Mouse (Mus musculus) E14TG2a.4 (cell line): ENCODE measurements around the gene Ttc28.
A peak's percentile ranks its signal among the peaks of the same experiment; 100 is the strongest.

ENCODE experiments used
- H3K27me3 ChIP-seq: 2 replicates; pipeline ENCODE4 v1.6.1; 2014; ENCODE audit warnings: low read length, control low read depth; ENCODE audit not compliant: insufficient read depth
- H3K36me3 ChIP-seq: 2 replicates; pipeline ENCODE4 v1.6.1; 2014; ENCODE audit warnings: low read length, control low read depth; ENCODE audit not compliant: insufficient read depth
- H3K4me1 ChIP-seq: replicated peaks from 2 replicates; pipeline ENCODE4 v1.6.1; 2014; ENCODE audit warnings: low read depth, low read length, control low read depth
- H3K4me3 ChIP-seq: replicated peaks from 2 replicates; pipeline ENCODE4 v1.5.1; 2014; ENCODE audit warnings: mild to moderate bottlenecking, low read length
- H3K9me3 ChIP-seq: 2 replicates; pipeline ENCODE4 v1.6.1; 2014; ENCODE audit warnings: low read length, control low read depth
- CTCF ChIP-seq: conservative IDR thresholded peaks from 2 replicates; pipeline ENCODE4 v1.5.1; 2014; ENCODE audit warnings: low read length
- NANOG ChIP-seq: IDR thresholded peaks from 2 replicates; pipeline ENCODE4 v1.6.1; 2014; ENCODE audit warnings: borderline replicate concordance, low read length, mixed read lengths
- POU5F1 ChIP-seq: IDR thresholded peaks from 2 replicates; pipeline ENCODE4 v1.6.1; 2014; ENCODE audit warnings: low read length, borderline replicate concordance

The Ttc28 gene

GRCm38 (mm10) chr5:111170383-111170782, 290.8 kb downstream of the Ttc28 start:
- H3K27me3 ChIP-seq, result peaks cover 30% of the 10 kb centered on the region
- peak; percentile 96 for TF ChIP-seq POU5F1
- TF ChIP-seq NANOG, result peak; percentile 47; the same call in 1 of the 2 replicates
- no peak for TF ChIP-seq CTCF

DNA sequence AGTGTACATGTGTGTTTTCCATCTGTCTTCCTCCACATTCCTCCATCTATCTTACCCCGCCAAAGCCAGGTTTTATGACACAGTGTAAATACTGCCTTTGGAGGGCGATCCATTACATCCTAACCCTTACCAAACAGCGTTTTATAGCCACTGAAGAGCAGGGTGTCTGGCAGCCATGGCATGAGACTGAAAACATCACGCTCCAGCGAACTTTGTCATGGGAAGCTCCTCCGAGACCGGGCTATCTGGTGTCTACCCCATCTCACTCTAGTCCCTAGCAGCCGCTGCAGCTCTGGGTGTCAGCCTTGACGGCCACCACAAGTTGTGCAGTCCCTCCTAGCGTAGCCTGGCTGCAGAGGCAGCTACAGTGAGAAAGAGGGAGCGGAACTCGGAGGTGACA, 295.8 kb downstream of the Ttc28 start:
- peaks cover 24% of the 10 kb centered on the region for H3K4me1 ChIP-seq
- H3K9me3 ChIP-seq, result no peaks in the 10 kb centered on the region
- TF ChIP-seq CTCF, result no peak
- no peak for TF ChIP-seq NANOG
- TF ChIP-seq POU5F1, result no peak
- peaks cover 32% of the 10 kb centered on the region for H3K27me3 ChIP-seq
- no peaks in the 10 kb centered on the region for H3K36me3 ChIP-seq
- no peak overlapping the region for H3K4me3 ChIP-seq

More at GRCm38 (mm10) chr5:111170383-111170782, 290.8 kb downstream of the Ttc28 start:
- Histone ChIP-seq H3K4me3 (no peak overlapping the region), H3K4me1 (peaks cover 40% of the 10 kb centered on the region), H3K9me3 (no peaks in the 10 kb centered on the region), H3K36me3 (no peaks in the 10 kb centered on the region)

- Histone ChIP-seq H3K4me1 (peaks cover 20% of the 10 kb centered on the region), H3K36me3 (no peaks in the 10 kb centered on the region), H3K9me3 (no peaks in the 10 kb centered on the region), H3K4me3 (no peak overlapping the region), H3K27me3 (peaks cover 36% of the 10 kb centered on the region)
- no peak for TF ChIP-seq POU5F1
- TF ChIP-seq NANOG, result no peak
- no peak for TF ChIP-seq CTCF
Observed at GRCm38 (mm10) chr5:111175842-111176241, 296.2 kb downstream of the Ttc28 start.

DNA sequence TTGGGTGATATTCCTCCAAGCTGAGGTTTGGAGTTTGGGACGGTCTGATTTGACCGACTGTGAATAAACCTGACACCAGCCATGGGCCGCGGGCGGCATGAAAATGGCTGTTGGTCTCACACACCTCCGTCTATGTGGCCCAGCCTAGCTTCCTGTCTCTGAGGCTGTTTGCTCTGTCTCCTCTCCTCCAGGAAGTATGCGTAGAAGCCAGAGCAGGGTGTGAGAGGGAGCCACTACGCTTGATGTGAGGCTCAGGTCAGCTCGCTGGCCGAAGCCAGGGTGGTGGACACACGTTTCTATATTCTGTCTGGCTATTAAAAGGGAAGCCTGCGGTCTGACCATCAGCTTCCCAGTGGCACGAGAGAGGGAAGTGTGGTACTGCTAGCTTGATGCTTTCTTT, 296.8 kb downstream of the Ttc28 start:
- H3K9me3 ChIP-seq, result no peaks in the 10 kb centered on the region
- H3K4me1 ChIP-seq, result peaks cover 15% of the 10 kb centered on the region
- TF ChIP-seq NANOG, result no peak
- no peaks in the 10 kb centered on the region for H3K36me3 ChIP-seq
- no peak overlapping the region for H3K4me3 ChIP-seq
- peaks cover 40% of the 10 kb centered on the region for H3K27me3 ChIP-seq

DNA sequence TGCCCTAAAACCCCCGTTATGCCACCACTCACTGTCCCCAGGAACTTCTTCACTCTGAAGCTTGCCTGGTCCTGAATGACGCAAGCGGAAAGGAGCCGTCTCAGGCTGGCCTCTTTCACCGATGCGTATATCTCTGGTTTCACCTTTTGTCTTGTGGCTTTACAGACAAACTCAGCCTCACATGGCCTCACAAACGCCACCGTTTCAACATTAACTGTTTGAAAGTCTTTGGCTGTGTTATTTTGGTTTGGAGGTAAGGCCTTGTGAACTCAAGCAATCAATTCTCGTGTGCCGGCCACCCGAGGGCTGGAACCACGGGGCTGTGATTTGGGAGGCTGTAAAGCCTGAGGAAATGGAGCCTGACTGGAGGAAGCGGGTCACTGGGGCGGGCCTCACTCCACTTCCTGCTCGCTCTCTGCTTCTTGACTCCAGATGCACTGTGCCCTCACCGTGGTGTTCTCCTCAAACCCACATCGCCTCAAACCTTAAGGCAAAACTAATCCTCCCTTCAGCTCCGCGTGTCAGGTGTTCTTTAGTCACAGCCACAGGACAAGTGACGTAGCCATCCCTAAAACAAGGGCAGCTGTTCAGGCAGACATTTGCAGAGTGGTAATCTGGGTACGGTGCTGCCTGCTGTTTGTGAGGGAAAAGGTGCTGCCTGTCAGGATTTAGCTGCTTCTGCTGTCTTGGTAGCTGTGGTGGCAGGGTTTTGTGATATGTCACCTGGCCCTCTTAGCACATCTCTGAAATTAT, 298.9 kb downstream of the Ttc28 start:
- Histone ChIP-seq H3K9me3 (no peaks in the 10 kb centered on the region), H3K4me1 (peaks cover 18% of the 10 kb centered on the region; the same call in 1 of the 2 replicates), H3K27me3 (peaks cover 44% of the 10 kb centered on the region), H3K4me3 (peak overlapping the region; percentile 50; the same call in 1 of the 2 replicates), H3K36me3 (no peaks in the 10 kb centered on the region)
- TF ChIP-seq CTCF, result no peak
- no peak for TF ChIP-seq POU5F1
- no peak for TF ChIP-seq NANOG

DNA sequence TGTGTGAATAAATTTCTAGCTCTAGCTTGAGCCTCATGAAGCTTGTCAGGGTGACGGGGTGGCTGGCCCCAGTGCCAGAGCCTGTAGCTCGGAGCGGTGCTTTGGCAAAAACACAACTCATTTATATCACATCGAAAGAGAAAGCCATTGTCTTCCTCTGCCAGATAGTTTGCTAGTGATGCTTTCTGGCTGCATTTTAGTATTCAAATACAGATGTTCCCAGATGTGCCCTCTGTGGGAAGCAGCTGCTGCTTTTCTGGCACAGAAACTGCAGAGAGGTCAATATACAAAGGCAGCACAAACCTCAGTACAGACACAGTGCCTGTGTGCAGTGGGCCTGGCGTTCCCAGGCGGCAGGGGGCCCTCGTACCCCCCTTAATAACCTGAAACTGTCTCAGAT, 300.0 kb downstream of the Ttc28 start:
- TF ChIP-seq CTCF (no peak), POU5F1 (no peak), NANOG (no peak)

DNA sequence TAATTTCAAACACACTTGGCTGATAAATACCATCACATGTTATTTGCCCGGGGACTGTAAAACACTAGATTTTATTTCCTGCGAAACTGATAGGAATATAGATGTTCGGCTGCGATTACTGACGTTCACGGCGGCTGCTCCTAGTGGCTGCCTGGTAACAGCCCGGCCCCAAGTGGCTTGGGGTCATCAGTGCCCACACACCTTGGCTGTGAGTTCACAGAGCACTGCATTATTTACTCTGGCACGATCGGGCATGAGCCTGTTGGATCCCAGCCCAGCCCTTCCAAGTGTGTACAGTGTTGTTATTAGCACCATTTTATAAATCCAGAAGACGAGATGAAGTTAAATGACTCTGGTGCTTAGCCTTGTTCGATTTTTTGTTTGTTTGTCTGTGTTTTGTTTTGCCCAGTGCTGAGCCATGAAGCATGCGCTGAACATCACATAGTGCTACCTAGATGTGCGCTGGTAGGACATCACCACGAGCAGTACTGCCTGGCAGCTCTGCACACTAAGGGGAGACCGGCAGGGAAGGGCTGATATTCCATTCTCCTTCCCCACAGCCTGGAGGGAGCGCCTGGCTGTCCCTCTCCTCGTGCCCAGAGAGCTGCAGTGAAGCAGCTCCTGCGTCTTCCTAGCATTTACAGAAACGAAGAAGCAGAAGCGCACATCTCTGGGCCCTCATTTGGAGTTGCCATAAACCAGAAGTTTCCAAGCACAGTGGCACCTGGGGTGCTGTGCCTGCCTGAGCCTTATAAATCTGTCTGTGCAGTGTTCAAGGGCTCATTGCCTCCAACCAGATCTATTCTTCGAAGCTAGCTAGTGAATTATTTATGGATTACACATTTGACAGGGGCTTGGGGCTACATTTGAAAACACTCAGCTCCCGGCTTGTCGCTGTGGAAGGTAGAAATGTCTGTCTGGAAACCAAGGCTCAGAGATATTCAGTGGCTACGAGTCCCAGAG, 300.8 kb downstream of the Ttc28 start:
- H3K4me3 ChIP-seq, result no peak overlapping the region
- no peaks in the 10 kb centered on the region for H3K36me3 ChIP-seq
- no peaks in the 10 kb centered on the region for H3K9me3 ChIP-seq
- TF ChIP-seq POU5F1 (no peak), CTCF (no peak), NANOG (no peak)
- H3K27me3 ChIP-seq, result peaks cover 47% of the 10 kb centered on the region
- H3K4me1 ChIP-seq, result peaks cover 18% of the 10 kb centered on the region; the same call in 1 of the 2 replicates

More for the DNA sequence above, 300.0 kb downstream of the Ttc28 start:
- H3K36me3 ChIP-seq, result no peaks in the 10 kb centered on the region
- no peak overlapping the region for H3K4me3 ChIP-seq
- H3K4me1 ChIP-seq, result peaks cover 18% of the 10 kb centered on the region; the same call in 1 of the 2 replicates
- no peaks in the 10 kb centered on the region for H3K9me3 ChIP-seq
- peaks cover 47% of the 10 kb centered on the region for H3K27me3 ChIP-seq

DNA sequence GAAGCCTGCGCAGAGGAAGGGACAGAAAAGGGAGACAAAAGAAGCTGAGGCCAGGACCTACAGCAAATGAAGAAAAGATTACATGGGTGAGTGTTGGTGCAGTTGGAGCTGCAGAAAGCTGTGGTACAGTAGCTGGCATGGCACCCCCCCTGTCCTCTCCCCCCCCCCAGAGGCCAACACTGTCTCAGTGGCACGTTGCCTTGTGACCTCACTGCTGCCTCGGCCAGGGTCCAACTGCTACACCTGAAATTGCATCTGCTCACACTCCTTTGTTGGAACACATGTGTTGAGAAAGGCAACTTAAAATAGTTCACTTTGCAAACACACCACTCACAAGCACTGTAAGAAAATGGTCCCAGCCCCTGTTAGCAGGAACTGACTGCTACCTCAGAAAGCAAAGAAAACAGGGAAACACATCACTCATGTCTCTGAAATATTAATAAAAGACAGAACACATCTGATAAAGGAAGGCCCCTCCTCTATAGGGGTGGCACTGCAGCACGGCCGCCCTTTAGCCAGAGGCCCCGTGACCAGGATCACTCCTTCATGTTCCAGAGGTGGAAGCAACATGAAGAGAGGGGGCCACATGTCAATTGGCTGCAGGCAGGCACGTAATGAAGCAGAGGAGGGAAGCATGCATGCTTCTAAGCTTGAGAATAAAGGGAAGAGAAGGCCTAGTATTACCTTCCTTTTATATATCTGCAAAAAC, 301.8 kb downstream of the Ttc28 start:
- Histone ChIP-seq H3K4me1 (peaks cover 22% of the 10 kb centered on the region; the same call in 1 of the 2 replicates), H3K4me3 (no peak overlapping the region)
- TF ChIP-seq NANOG (no peak), CTCF (no peak), POU5F1 (no peak)

More for the DNA sequence above, 301.8 kb downstream of the Ttc28 start:
- H3K27me3 ChIP-seq, result peaks cover 47% of the 10 kb centered on the region
- no peaks in the 10 kb centered on the region for H3K36me3 ChIP-seq
- H3K9me3 ChIP-seq, result no peaks in the 10 kb centered on the region
